In genomic region chr12:32054476-32055166, GRCm38 (mm10) we compare ENCODE assay signal across 17 mouse cellular contexts. TPM values are rescaled to one million over a fixed set of nuclear protein-coding genes. Genes with fewer than 3 reads are reported as not detected.
DNase-seq lines count a peak whose midpoint lies in the region; ATAC-seq and TF ChIP-seq lines count a peak whose summit lies in the region.
"Had no signal": no experiment of that assay in that cellular context is flagged by ENCODE, and none has a peak within 500 bp of the region (broad histone marks: within the 10 kb centered on the region; RNA-seq: fewer than 3 reads in every experiment).

No protein-coding gene starts in this region.

- H3K27me3 ChIP-seq in hindbrain, embryonic 13.5 days: no peaks in the 10 kb centered on the region
- H3K27me3 ChIP-seq in hindbrain, embryonic 11.5 days (ENCODE audit: control insufficient read depth, insufficient read depth, low read length): no peaks in the 10 kb centered on the region
- no peaks in the 10 kb centered on the region for H3K27me3 ChIP-seq in G1E (ENCODE audit: insufficient read depth, low read length)
- H3K27me3 ChIP-seq: forebrain, embryonic 12.5 days; limb, embryonic 12.5 days had no signal

- peaks cover 56% of the 10 kb centered on the region for H3K4me1 ChIP-seq in hindbrain, embryonic 13.5 days (replicated peaks)
- H3K4me1 ChIP-seq in hindbrain, embryonic 11.5 days (replicated peaks; ENCODE audit: control insufficient read depth, insufficient read depth, low read length): no peaks in the 10 kb centered on the region
- H3K4me1 ChIP-seq in G1E (ENCODE audit: insufficient read depth, low read depth, low read length): peaks cover 83% of the 10 kb centered on the region

- WGBS in hindbrain, embryonic 13.5 days: 76% methylated on average over 9 of the region's 9 CpGs
- 77% methylated on average over 9 of the region's 9 CpGs for WGBS in hindbrain, embryonic 11.5 days

- ATAC-seq in hindbrain, embryonic 13.5 days (ENCODE audit: low FRiP score): no peak
- no peak for ATAC-seq in hindbrain, embryonic 11.5 days (ENCODE audit: low FRiP score)
- ATAC-seq in G1E (ENCODE audit: extremely low read depth, insufficient number of reproducible peaks, low FRiP score, poor library complexity, severe bottlenecking): no peak
- peak; percentile 60 for ATAC-seq in erythroblast, adult 5-6 weeks (replicated peaks; ENCODE audit: low FRiP score, poor library complexity, severe bottlenecking)
- peak; percentile 61 for ATAC-seq in megakaryocyte progenitor cell, adult 5-6 weeks (replicated peaks; ENCODE audit: poor library complexity)
- no peak for ATAC-seq in CD4-positive, CD25-positive, alpha-beta regulatory T cell, adult 4 months

- no peak for DNase-seq in hindbrain, embryonic 11.5 days (ENCODE audit: low spot score)
- no peak for DNase-seq in G1E (ENCODE audit: low spot score)
- DNase-seq in right cerebral cortex, postnatal 36 days (ENCODE audit: low spot score in 2 of 2): no peak
- DNase-seq: adrenal gland, postnatal 14 days; cerebellum, adult 18-20 months; gastrocnemius, postnatal 25 days; heart, postnatal 14 days; kidney, adult 11 months; lung, postnatal 4 days; retina, postnatal 1 day; thymus, postnatal 14 days had no signal

- H3K36me3 ChIP-seq in hindbrain, embryonic 13.5 days: peaks cover 3% of the 10 kb centered on the region; the same call in 1 of the 2 replicates
- no peaks in the 10 kb centered on the region for H3K36me3 ChIP-seq in hindbrain, embryonic 11.5 days (ENCODE audit: control insufficient read depth, insufficient read depth, low read length)
- H3K36me3 ChIP-seq in G1E (replicated peaks): peaks cover 40% of the 10 kb centered on the region
- H3K36me3 ChIP-seq: limb, embryonic 12.5 days had no signal

- 0 out of 2 replicates have a peak overlapping the region, but pooled peaks have one; percentile 15 for H3K9ac ChIP-seq in hindbrain, embryonic 13.5 days
- H3K9ac ChIP-seq in hindbrain, embryonic 11.5 days (ENCODE audit: low read depth, low read length): no peak overlapping the region
- H3K9ac ChIP-seq: forebrain, embryonic 12.5 days; limb, embryonic 12.5 days had no signal

- no peak overlapping the region for H3K4me2 ChIP-seq in hindbrain, embryonic 13.5 days
- no peak overlapping the region for H3K4me2 ChIP-seq in hindbrain, embryonic 11.5 days (replicated peaks; ENCODE audit: low read depth, low read length)
- H3K4me2 ChIP-seq: forebrain, embryonic 12.5 days; limb, embryonic 12.5 days had no signal

- TF ChIP-seq CTCF in G1E (IDR thresholded peaks at IDR 0.05; ENCODE audit: low read depth, low read length): no peak

- no peaks in the 10 kb centered on the region for H3K9me3 ChIP-seq in hindbrain, embryonic 13.5 days
- no peaks in the 10 kb centered on the region for H3K9me3 ChIP-seq in hindbrain, embryonic 11.5 days (ENCODE audit: control insufficient read depth, low read length)
- no peaks in the 10 kb centered on the region for H3K9me3 ChIP-seq in G1E (replicated peaks)
- H3K9me3 ChIP-seq: forebrain, embryonic 12.5 days; limb, embryonic 12.5 days had no signal

- H3K4me3 ChIP-seq in hindbrain, embryonic 13.5 days: no peak overlapping the region
- no peak overlapping the region for H3K4me3 ChIP-seq in hindbrain, embryonic 11.5 days (ENCODE audit: low read depth, low read length)
- H3K4me3 ChIP-seq in G1E (ENCODE audit: low read depth, low read length): peak overlapping the region; percentile 49; the same call in 1 of the 2 replicates
- H3K4me3 ChIP-seq: forebrain, embryonic 12.5 days; limb, embryonic 12.5 days had no signal

- H3K27ac ChIP-seq in hindbrain, embryonic 13.5 days: no peak overlapping the region
- no peak overlapping the region for H3K27ac ChIP-seq in hindbrain, embryonic 11.5 days (ENCODE audit: low read depth, low read length)
- H3K27ac ChIP-seq: forebrain, embryonic 12.5 days; limb, embryonic 12.5 days had no signal

RNA-seq across cellular contexts. Expression of gene Prkar2b, which starts 6.5 kb away (rescaled TPM):
- 108 and 110 TPM in 2 replicates for polyA plus RNA-seq in hindbrain, embryonic 13.5 days (2015; fragmentation: Nextera tagmentation; extraction: Ambion mirVana)
- 75.5 and 80.6 TPM in 2 replicates for polyA plus RNA-seq in hindbrain, embryonic 11.5 days (2014; fragmentation: Nextera tagmentation; extraction: Ambion mirVana)
- 849 and 918 TPM in 2 replicates for total RNA-seq in G1E (2014; fragmentation: Nextera tagmentation)
- total RNA-seq in G1E (2017): 488 and 524 TPM in 2 replicates
- polyA plus RNA-seq in G1E (2012): 179 and 203 TPM in 2 replicates
- 115 and 138 TPM in 2 replicates for total RNA-seq in erythroblast, adult 5-6 weeks (2015; ENCODE audit: low replicate concordance)
- total RNA-seq in erythroblast, adult 5-6 weeks (2017; ENCODE audit: low replicate concordance): 122 and 195 TPM in 2 replicates
- 94.3 and 99.4 TPM in 2 replicates for total RNA-seq in megakaryocyte progenitor cell, adult 5-6 weeks (2015)
- total RNA-seq in megakaryocyte progenitor cell, adult 5-6 weeks (2017): 77.3 and 87.7 TPM in 2 replicates
- polyA plus RNA-seq in CD4-positive, CD25-positive, alpha-beta regulatory T cell, adult 4 months (2017; shearing (Covaris generic)): under 1 TPM; 0.30 to 0.68 TPM

Comparison
In these comparisons a context has a peak if more than half of its experiments do, and no peak if none do; other contexts are left out.
1. ATAC-seq: peak in erythroblast, adult 5-6 weeks (single experiment) and megakaryocyte progenitor cell, adult 5-6 weeks (single experiment); none in hindbrain, embryonic 13.5 days (single experiment), hindbrain, embryonic 11.5 days (single experiment), G1E (single experiment) and CD4-positive, CD25-positive, alpha-beta regulatory T cell, adult 4 months (single experiment).
2. RNA of gene Prkar2b, which starts 6.5 kb away (polyA plus RNA-seq): 179 to 203 TPM in G1E, 108 to 110 TPM in hindbrain, embryonic 13.5 days and 75.5 to 80.6 TPM in hindbrain, embryonic 11.5 days; 0.30 to 0.68 TPM in CD4-positive, CD25-positive, alpha-beta regulatory T cell, adult 4 months; every median in the first group is over 10 times any median in the second.